Comparison of ENCODE assay signal across 8 mouse cellular contexts in genomic region chr8:127440161-127440833, GRCm38 (mm10).
DNase-seq lines count a peak whose midpoint lies in the region; ATAC-seq and TF ChIP-seq lines count a peak whose summit lies in the region.

No protein-coding gene starts in this region.

- H3K4me1 ChIP-seq in intestine, embryonic 15.5 days (replicated peaks): peaks cover 10% of the 10 kb centered on the region
- peaks cover 0 to 3% of the 10 kb centered on the region in 2 experiments; a peak in 1 of 4 replicates for H3K4me1 ChIP-seq in liver, embryonic 14.5 days (replicated peaks; ENCODE audit: control insufficient read depth in 2 of 2, insufficient read depth in 2 of 2, low read length in 1 of 2)
- H3K4me1 ChIP-seq in midbrain, embryonic 15.5 days: peaks cover 20% of the 10 kb centered on the region

- H3K27ac ChIP-seq in intestine, embryonic 15.5 days: peak overlapping the region; percentile 88
- H3K27ac ChIP-seq in liver, embryonic 14.5 days: no peak overlapping the region
- H3K27ac ChIP-seq in midbrain, embryonic 15.5 days: no peak overlapping the region

- peak overlapping the region; percentile 33; the same call in 1 of the 2 replicates for H3K9ac ChIP-seq in intestine, embryonic 15.5 days
- no peak overlapping the region for H3K9ac ChIP-seq in liver, embryonic 14.5 days (replicated peaks)
- H3K9ac ChIP-seq in midbrain, embryonic 15.5 days: no peak overlapping the region

- DNase-seq in layer of hippocampus, adult 9-11 months: peak; percentile 61
- no peak for DNase-seq in layer of hippocampus, adult 9-10 months (ENCODE audit: low spot score)
- DNase-seq in brain, adult 2 months (ENCODE audit: low read depth, low spot score): peak; percentile 84
- no peak for DNase-seq in liver, embryonic 14.5 days (ENCODE audit: low read depth in 3 of 3, low spot score in 3 of 3)
- DNase-seq in cerebellum, adult 11-12 months: no peak
- no peak for DNase-seq in spleen, adult 18-20 months

- H3K9me3 ChIP-seq in intestine, embryonic 15.5 days: no peaks in the 10 kb centered on the region
- no peaks in the 10 kb centered on the region for H3K9me3 ChIP-seq in liver, embryonic 14.5 days (ENCODE audit: control insufficient read depth, low read length)
- H3K9me3 ChIP-seq in midbrain, embryonic 15.5 days: no peaks in the 10 kb centered on the region

- 58% methylated on average over 9 of the region's 9 CpGs for WGBS in intestine, embryonic 15.5 days
- 60% methylated on average over 9 of the region's 9 CpGs for WGBS in liver, embryonic 14.5 days (ENCODE audit: insufficient replicate concordance)
- 83% methylated on average over 9 of the region's 9 CpGs for WGBS in midbrain, embryonic 15.5 days

- no peak for TF ChIP-seq CTCF in liver, embryonic 14.5 days (IDR thresholded peaks at IDR 0.05; ENCODE audit: low read depth)

- no peak for TF ChIP-seq EP300 in liver, embryonic 14.5 days (IDR thresholded peaks at IDR 0.05; ENCODE audit: low read depth)

- peak overlapping the region; percentile 48 for H3K4me2 ChIP-seq in intestine, embryonic 15.5 days (replicated peaks)
- H3K4me2 ChIP-seq in liver, embryonic 14.5 days (ENCODE audit: low read depth): peak overlapping the region; percentile 36
- H3K4me2 ChIP-seq in midbrain, embryonic 15.5 days: no peak overlapping the region

- peaks cover 3% of the 10 kb centered on the region; the same call in 1 of the 2 replicates for H3K36me3 ChIP-seq in intestine, embryonic 15.5 days
- H3K36me3 ChIP-seq in liver, embryonic 14.5 days (replicated peaks; ENCODE audit: control insufficient read depth, insufficient read depth, low read depth): no peaks in the 10 kb centered on the region
- no peaks in the 10 kb centered on the region for H3K36me3 ChIP-seq in midbrain, embryonic 15.5 days (replicated peaks)

- H3K4me3 ChIP-seq in intestine, embryonic 15.5 days (replicated peaks): peak overlapping the region; percentile 28; the same call in 1 of the 2 replicates
- peak overlapping the region; percentile 8 to 30; a peak in 3 of 4 replicates for H3K4me3 ChIP-seq in liver, embryonic 14.5 days (ENCODE audit: insufficient read depth in 1 of 2, low read depth in 2 of 2, low read length in 2 of 2)
- no peak overlapping the region for H3K4me3 ChIP-seq in midbrain, embryonic 15.5 days

- peak; percentile 52 for ATAC-seq in intestine, embryonic 15.5 days
- ATAC-seq in liver, embryonic 14.5 days (ENCODE audit: insufficient read depth): no peak
- no peak for ATAC-seq in midbrain, embryonic 15.5 days (replicated peaks)

- H3K27me3 ChIP-seq in intestine, embryonic 15.5 days (replicated peaks): no peaks in the 10 kb centered on the region
- H3K27me3 ChIP-seq in liver, embryonic 14.5 days (ENCODE audit: control insufficient read depth, insufficient read depth, low read length): no peaks in the 10 kb centered on the region
- no peaks in the 10 kb centered on the region for H3K27me3 ChIP-seq in midbrain, embryonic 15.5 days (replicated peaks)

Comparison
In these comparisons a context has a peak if more than half of its experiments do, and no peak if none do; other contexts are left out.
1. DNase-seq: peak in layer of hippocampus, adult 9-11 months (single experiment) and brain, adult 2 months (single experiment); none in layer of hippocampus, adult 9-10 months (single experiment), liver, embryonic 14.5 days (0 of 3), cerebellum, adult 11-12 months (single experiment) and spleen, adult 18-20 months (0 of 2).